Mouse (Mus musculus) spleen, adult 2 months (tissue): Measurements from ENCODE around the gene Camsap2. TPM values are rescaled to one million over a fixed set of nuclear protein-coding genes. Genes with fewer than 3 reads are reported as not detected.

Experiments used
- DNase-seq, 2 experiments: peaks; one replicate each; pipeline versions ENCODE4 v3.0.0 to v3.0.0-alpha.2; 2012 to 2021; ENCODE audit warnings: low spot score in 2 of 2, low read depth in 1 of 2
- H3K27ac ChIP-seq: fragments of 200-500 bp; 2 replicates; pipeline ENCODE4 v1.5.1; 2012; ENCODE audit warnings: low read length, inconsistent platforms; ENCODE audit not compliant: insufficient read depth
- H3K27me3 ChIP-seq: fragments of 200-500 bp; 2 replicates; pipeline ENCODE4 v1.6.1; 2012; ENCODE audit warnings: mild to moderate bottlenecking, moderate library complexity, low read length, inconsistent platforms; ENCODE audit not compliant: control insufficient read depth, insufficient read depth
- H3K36me3 ChIP-seq: fragments of 200-500 bp; 2 replicates; pipeline ENCODE4 v1.6.1; 2012; ENCODE audit warnings: mild to moderate bottlenecking, low read length, inconsistent platforms; ENCODE audit not compliant: control insufficient read depth, insufficient read depth
- H3K4me1 ChIP-seq: fragments of 200-500 bp; 2 replicates; pipeline ENCODE4 v1.6.1; 2011; ENCODE audit warnings: inconsistent platforms; ENCODE audit not compliant: control insufficient read depth, insufficient read depth, insufficient read length
- H3K4me3 ChIP-seq: fragments of 200-500 bp; 2 replicates; pipeline ENCODE4 v1.5.1; 2011; ENCODE audit warnings: mild to moderate bottlenecking, inconsistent platforms; ENCODE audit not compliant: insufficient read depth, insufficient read length; ENCODE audit errors: extremely low read depth
- CTCF ChIP-seq: fragments of 200-500 bp; IDR thresholded peaks from 2 replicates; pipeline ENCODE4 v1.5.1; 2011; ENCODE audit warnings: mild to moderate bottlenecking, inconsistent platforms; ENCODE audit not compliant: insufficient read depth, insufficient read length, insufficient replicate concordance; ENCODE audit errors: extremely low read depth
- POLR2A ChIP-seq: fragments of 200-500 bp; IDR thresholded peaks from 2 replicates; pipeline ENCODE4 v1.6.1; 2011; ENCODE audit warnings: low read depth, low read length, inconsistent platforms
- WGBS: fragments of 180-500 bp; shearing (Covaris S2); methylation state at CpG from one replicate; pipeline ENCODE4 v1.1.7; 2018; 5-methylcytosine and 5-hydroxymethylcytosine counted together
- polyA plus RNA-seq: library from polyadenylated mRNA; depleted of rRNA; stranded (reverse); fragments of >200 nt; gene quantifications from 2 replicates; pipeline ENCODE4 v1.2.3, GENCODE M21; 2012; rRNA removed

Camsap2 gene
- polyA plus RNA-seq, 1 experiment, result 4.3 TPM

- no peaks in the 10 kb centered on the region for H3K36me3 ChIP-seq
- H3K4me3 ChIP-seq, result no peak overlapping the region
- TF ChIP-seq CTCF (no peak), POLR2A (no peak)
- DNase-seq, result no peak
- WGBS, result 84% methylated on average over 10 of the region's 10 CpGs
- no peaks in the 10 kb centered on the region for H3K27me3 ChIP-seq
- H3K4me1 ChIP-seq, result no peaks in the 10 kb centered on the region
- no peak overlapping the region for H3K27ac ChIP-seq
These were observed 125.7 kb downstream of the Camsap2 start for GRCm38 (mm10) chr1:136220037-136220871.

Other genes starting within 250 kb of the Camsap2 start
- 79.2 and 111 TPM in 2 replicates for gene Kif21b, start 214.7 kb downstream of the Camsap2 start, polyA plus RNA-seq
- gene Mroh3, start 133.3 kb downstream of the Camsap2 start, polyA plus RNA-seq, result not detected in 2 replicates
- gene Inava, start 111.8 kb downstream of the Camsap2 start, polyA plus RNA-seq, result 0.15 and 0.32 TPM in 2 replicates
- 3.1 and 6.8 TPM in 2 replicates for gene Gpr25, start 85.2 kb downstream of the Camsap2 start, polyA plus RNA-seq
- gene Ddx59, start 69.2 kb upstream of the Camsap2 start, polyA plus RNA-seq, result 1.9 and 2.5 TPM in 2 replicates
- gene Kif14, start 120.2 kb upstream of the Camsap2 start, polyA plus RNA-seq, result 0.50 and 0.58 TPM in 2 replicates